In genomic region chr19:45112444-45112843, GRCm38 (mm10) we compare ENCODE assay signal across 21 mouse cellular contexts. TPM values are rescaled to one million over a fixed set of nuclear protein-coding genes. Genes with fewer than 3 reads are reported as not detected.
DNase-seq lines count a peak whose midpoint lies in the region; ATAC-seq and TF ChIP-seq lines count a peak whose summit lies in the region.
"Had no signal": no experiment of that assay in that cellular context is flagged by ENCODE, and none has a peak within 500 bp of the region (broad histone marks: within the 10 kb centered on the region; RNA-seq: fewer than 3 reads in every experiment).

No protein-coding gene starts in this region.

- intact Hi-C loops in heart, postnatal 25 days (cut with DNase I) = no loop called here

- H3K9me3 ChIP-seq in intestine, postnatal 0 days (ENCODE audit: control insufficient read depth) = no peaks in the 10 kb centered on the region
- no peaks in the 10 kb centered on the region for H3K9me3 ChIP-seq in intestine, embryonic 15.5 days
- H3K9me3 ChIP-seq in midbrain, postnatal 0 days (ENCODE audit: low read length) = no peaks in the 10 kb centered on the region
- H3K9me3 ChIP-seq in midbrain, embryonic 14.5 days (ENCODE audit: control insufficient read depth, low read length) = no peaks in the 10 kb centered on the region
- H3K9me3 ChIP-seq: forebrain, embryonic 13.5 days; liver, embryonic 15.5 days; midbrain, embryonic 10.5 days had no signal

- no peak overlapping the region for H3K27ac ChIP-seq in intestine, postnatal 0 days (ENCODE audit: low read depth, low read length)
- no peak overlapping the region for H3K27ac ChIP-seq in intestine, embryonic 15.5 days
- no peak overlapping the region for H3K27ac ChIP-seq in midbrain, postnatal 0 days (ENCODE audit: low read depth, low read length)
- no peak overlapping the region for H3K27ac ChIP-seq in midbrain, embryonic 14.5 days (replicated peaks; ENCODE audit: low read depth, low read length)
- H3K27ac ChIP-seq: forebrain, embryonic 13.5 days; midbrain, embryonic 10.5 days had no signal

- WGBS in intestine, postnatal 0 days = 85% methylated on average over 6 of the region's 6 CpGs
- 85% methylated on average over 6 of the region's 6 CpGs for WGBS in intestine, embryonic 15.5 days
- WGBS in midbrain, postnatal 0 days = 84% methylated on average over 6 of the region's 6 CpGs
- WGBS in midbrain, embryonic 14.5 days = 90% methylated on average over 6 of the region's 6 CpGs

- peaks cover 3% of the 10 kb centered on the region; the same call in 1 of the 2 replicates for H3K27me3 ChIP-seq in intestine, postnatal 0 days (replicated peaks; ENCODE audit: control insufficient read depth, insufficient read depth, low read length)
- peaks cover 8% of the 10 kb centered on the region; the same call in 1 of the 2 replicates for H3K27me3 ChIP-seq in intestine, embryonic 15.5 days (replicated peaks)
- no peaks in the 10 kb centered on the region for H3K27me3 ChIP-seq in midbrain, postnatal 0 days (ENCODE audit: insufficient read depth, low read length)
- no peaks in the 10 kb centered on the region for H3K27me3 ChIP-seq in midbrain, embryonic 14.5 days (ENCODE audit: control insufficient read depth, insufficient read depth, low read length)

- peak; percentile 24 for TF ChIP-seq CTCF in intestine, postnatal 0 days (IDR thresholded peaks at IDR 0.05; ENCODE audit: low read depth)
- TF ChIP-seq CTCF in midbrain, postnatal 0 days (IDR thresholded peaks at IDR 0.05) = peak; percentile 14; the same call in 1 of the 2 replicates

- no peak for DNase-seq in midbrain, postnatal 0 days (ENCODE audit: low spot score)
- no peak for DNase-seq in midbrain, embryonic 14.5 days
- DNase-seq in ES-CJ7 (ENCODE audit: low read depth, low spot score) = peak; percentile 78
- peak; percentile 15 for DNase-seq in induced T-regulatory cell, adult 2 months (ENCODE audit: low read depth)
- no peak for DNase-seq in adrenal gland, adult (ENCODE audit: inconsistent age in 2 of 2, low spot score in 1 of 2)
- no peak for DNase-seq in heart, postnatal 25 days (ENCODE audit: low spot score)
- DNase-seq: adrenal gland, adult 2 months; cerebellum, adult 9-11 months; embryo, embryonic 11 days; heart, postnatal 36 days; lung, postnatal 36 days; thymus, adult 18-20 months had no signal

- no peak for ATAC-seq in intestine, postnatal 0 days
- no peak for ATAC-seq in intestine, embryonic 15.5 days
- no peak for ATAC-seq in midbrain, postnatal 0 days (ENCODE audit: low FRiP score)
- ATAC-seq in midbrain, embryonic 14.5 days (ENCODE audit: low FRiP score, low TSS enrichment) = no peak
- ATAC-seq: forebrain, embryonic 13.5 days had no signal

- H3K4me1 ChIP-seq in intestine, postnatal 0 days (replicated peaks; ENCODE audit: control insufficient read depth, insufficient read depth, low read length) = no peaks in the 10 kb centered on the region
- H3K4me1 ChIP-seq in intestine, embryonic 15.5 days (replicated peaks) = peaks cover 10% of the 10 kb centered on the region
- H3K4me1 ChIP-seq in midbrain, postnatal 0 days (ENCODE audit: insufficient read depth, low read length) = no peaks in the 10 kb centered on the region
- H3K4me1 ChIP-seq in midbrain, embryonic 14.5 days (ENCODE audit: control insufficient read depth, insufficient read depth, low read length) = peaks cover 10% of the 10 kb centered on the region; the same call in 1 of the 2 replicates

- no peaks in the 10 kb centered on the region for H3K36me3 ChIP-seq in intestine, postnatal 0 days (ENCODE audit: control insufficient read depth, insufficient read depth)
- H3K36me3 ChIP-seq in intestine, embryonic 15.5 days = no peaks in the 10 kb centered on the region
- no peaks in the 10 kb centered on the region for H3K36me3 ChIP-seq in midbrain, postnatal 0 days (ENCODE audit: insufficient read depth, low read length)
- H3K36me3 ChIP-seq in midbrain, embryonic 14.5 days (ENCODE audit: control insufficient read depth, insufficient read depth, low read length) = no peaks in the 10 kb centered on the region
- H3K36me3 ChIP-seq: liver, embryonic 15.5 days; midbrain, embryonic 10.5 days had no signal

- no peak overlapping the region for H3K9ac ChIP-seq in intestine, postnatal 0 days (ENCODE audit: low read depth, low read length)
- H3K9ac ChIP-seq in intestine, embryonic 15.5 days = no peak overlapping the region
- no peak overlapping the region for H3K9ac ChIP-seq in midbrain, postnatal 0 days (replicated peaks; ENCODE audit: low read length, poor library complexity, severe bottlenecking)
- H3K9ac ChIP-seq in midbrain, embryonic 14.5 days (replicated peaks; ENCODE audit: low read length) = no peak overlapping the region
- H3K9ac ChIP-seq: forebrain, embryonic 13.5 days; liver, embryonic 15.5 days had no signal

- H3K4me2 ChIP-seq in intestine, postnatal 0 days (replicated peaks; ENCODE audit: low read depth) = no peak overlapping the region
- H3K4me2 ChIP-seq in intestine, embryonic 15.5 days (replicated peaks) = no peak overlapping the region
- no peak overlapping the region for H3K4me2 ChIP-seq in midbrain, postnatal 0 days (ENCODE audit: low read depth, low read length, poor library complexity, severe bottlenecking)
- H3K4me2 ChIP-seq in midbrain, embryonic 14.5 days (ENCODE audit: low read length) = no peak overlapping the region
- H3K4me2 ChIP-seq: forebrain, embryonic 13.5 days; liver, embryonic 15.5 days had no signal

- H3K4me3 ChIP-seq in intestine, postnatal 0 days (ENCODE audit: low read depth, low read length) = no peak overlapping the region
- no peak overlapping the region for H3K4me3 ChIP-seq in intestine, embryonic 15.5 days (replicated peaks)
- no peak overlapping the region for H3K4me3 ChIP-seq in midbrain, postnatal 0 days (ENCODE audit: low read depth, low read length)
- H3K4me3 ChIP-seq in midbrain, embryonic 14.5 days (replicated peaks; ENCODE audit: low read depth, low read length) = no peak overlapping the region
- H3K4me3 ChIP-seq: forebrain, embryonic 13.5 days; liver, embryonic 15.5 days; midbrain, embryonic 10.5 days had no signal

RNA-seq across cellular contexts. Expression of gene Kazald1, which starts 37.4 kb away (rescaled TPM):
- polyA plus RNA-seq in intestine, postnatal 0 days (2015; fragmentation: Nextera tagmentation; extraction: Ambion mirVana) = 1.2 and 2.1 TPM in 2 replicates
- polyA plus RNA-seq in intestine, embryonic 15.5 days (2015; fragmentation: Nextera tagmentation; extraction: Ambion mirVana) = 1.5 and 1.8 TPM in 2 replicates
- total RNA-seq in midbrain, postnatal 0 days (2014; rRNA removed) = 0.94 and 2.2 TPM in 2 replicates
- polyA plus RNA-seq in midbrain, postnatal 0 days (2015; fragmentation: Nextera tagmentation; extraction: Ambion mirVana) = 2.2 and 2.3 TPM in 2 replicates
- 0.72 and 1.4 TPM in 2 replicates for polyA plus RNA-seq in midbrain, embryonic 14.5 days (2014; fragmentation: Nextera tagmentation; extraction: Ambion mirVana)
- 1 to 10 TPM; 3.8 to 5.2 TPM for total RNA-seq in heart, postnatal 25 days (2021)

RNA-seq across cellular contexts. Expression of gene Tlx1, which starts 38.0 kb away (rescaled TPM):
- polyA plus RNA-seq in intestine, postnatal 0 days (2015; fragmentation: Nextera tagmentation; extraction: Ambion mirVana) = not detected in 2 replicates
- polyA plus RNA-seq in intestine, embryonic 15.5 days (2015; fragmentation: Nextera tagmentation; extraction: Ambion mirVana) = 0.11 and 0.14 TPM in 2 replicates
- total RNA-seq in midbrain, postnatal 0 days (2014; rRNA removed) = not detected in 2 replicates
- not detected in 2 replicates for polyA plus RNA-seq in midbrain, postnatal 0 days (2015; fragmentation: Nextera tagmentation; extraction: Ambion mirVana)
- not detected in 2 replicates for polyA plus RNA-seq in midbrain, embryonic 14.5 days (2014; fragmentation: Nextera tagmentation; extraction: Ambion mirVana)
- total RNA-seq in heart, postnatal 25 days (2021) = not detected
- total RNA-seq: adrenal gland, adult 2 months; gastrocnemius, adult 8-10 months; heart, postnatal 36 days; layer of hippocampus, postnatal 10 days; left cerebral cortex, postnatal 25 days had no signal
- polyA plus RNA-seq: adrenal gland, adult 2 months; kidney, embryonic 16.5 days; liver, embryonic 15.5 days had no signal

Comparison
In these comparisons a context has a peak if more than half of its experiments do, and no peak if none do; other contexts are left out.
1. DNase-seq: peak in ES-CJ7 (single experiment) and induced T-regulatory cell, adult 2 months (single experiment); none in midbrain, postnatal 0 days (single experiment), midbrain, embryonic 14.5 days (single experiment), adrenal gland, adult (0 of 2) and heart, postnatal 25 days (single experiment).